In the genomic region with DNA sequence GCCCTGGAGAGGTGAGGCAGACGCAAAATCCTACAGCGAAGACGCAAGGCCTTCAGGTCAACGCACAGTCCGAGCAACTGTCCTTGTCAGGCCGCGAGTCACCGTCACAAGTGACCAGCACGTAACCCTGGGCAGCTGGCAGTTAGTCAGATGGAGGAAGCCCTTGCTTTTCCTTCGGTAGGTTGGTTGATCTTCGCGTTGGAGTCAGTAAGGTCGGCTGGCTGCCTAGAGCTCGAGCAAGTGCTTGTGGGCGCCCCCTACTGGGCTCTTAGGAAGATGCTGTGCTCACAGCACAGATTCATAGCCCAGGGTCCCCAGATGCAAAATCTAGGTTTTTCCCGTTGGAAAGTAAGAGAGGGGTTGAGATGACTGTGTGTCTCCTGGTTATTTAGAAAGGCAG, we compare ENCODE assay signal across 8 mouse cellular contexts. TPM values are rescaled to one million over a fixed set of nuclear protein-coding genes. Genes with fewer than 3 reads are reported as not detected.
DNase-seq lines count a peak whose midpoint lies in the region; ATAC-seq and TF ChIP-seq lines count a peak whose summit lies in the region.

No protein-coding gene starts in this region.

- TF ChIP-seq CTCF in C2C12 (IDR thresholded peaks at IDR 0.05; ENCODE audit: control insufficient read depth, insufficient read depth, insufficient read length): peak; percentile 39
- peak; percentile 83 for TF ChIP-seq CTCF in liver, adult 2 months (IDR thresholded peaks at IDR 0.05; ENCODE audit: low read depth, low read length)

- no peaks in the 10 kb centered on the region for H3K9me3 ChIP-seq in embryonic facial prominence, embryonic 10.5 days
- H3K9me3 ChIP-seq in heart, embryonic 11.5 days (replicated peaks; ENCODE audit: control insufficient read depth, low read length): no peaks in the 10 kb centered on the region

- peaks cover 42% of the 10 kb centered on the region for H3K27me3 ChIP-seq in C2C12 (ENCODE audit: control insufficient read depth, insufficient read depth, insufficient read length)
- H3K27me3 ChIP-seq in embryonic facial prominence, embryonic 10.5 days (replicated peaks; ENCODE audit: low read depth, poor library complexity, severe bottlenecking): peaks cover 32% of the 10 kb centered on the region
- H3K27me3 ChIP-seq in heart, embryonic 11.5 days (ENCODE audit: control insufficient read depth, insufficient read depth, low read length): peaks cover 6% of the 10 kb centered on the region
- H3K27me3 ChIP-seq in liver, adult 2 months (ENCODE audit: control insufficient read depth, insufficient read depth, low read length): no peaks in the 10 kb centered on the region
- no peaks in the 10 kb centered on the region for H3K27me3 ChIP-seq in splenic B cell, adult 2 months (ENCODE audit: control insufficient read depth, insufficient read depth, low read length, poor library complexity, severe bottlenecking)

- 13% methylated on average over 16 of the region's 16 CpGs for WGBS in embryonic facial prominence, embryonic 10.5 days
- WGBS in heart, embryonic 11.5 days (ENCODE audit: insufficient replicate concordance): 16% methylated on average over 16 of the region's 16 CpGs
- 23% methylated on average over 16 of the region's 16 CpGs for WGBS in liver, adult 2 months

- no peaks in the 10 kb centered on the region for H3K79me2 ChIP-seq in C2C12 (ENCODE audit: control insufficient read depth, insufficient read depth)
- H3K79me2 ChIP-seq in liver, adult 2 months (ENCODE audit: control insufficient read depth, insufficient read depth, low read length): no peaks in the 10 kb centered on the region

- H3K4me2 ChIP-seq in heart, embryonic 11.5 days: peak overlapping the region; percentile 51

- H3K4me3 ChIP-seq in C2C12 (ENCODE audit: insufficient read depth, poor library complexity, severe bottlenecking): no peak overlapping the region
- H3K4me3 ChIP-seq in embryonic facial prominence, embryonic 10.5 days: peak overlapping the region; percentile 27
- H3K4me3 ChIP-seq in heart, embryonic 11.5 days (ENCODE audit: low read depth, low read length): 0 out of 2 replicates have a peak overlapping the region, but pooled peaks have one; percentile 5
- no peak overlapping the region for H3K4me3 ChIP-seq in liver, adult 2 months (ENCODE audit: insufficient read depth, low read depth, low read length)

- H3K9ac ChIP-seq in heart, embryonic 11.5 days (ENCODE audit: low read depth, low read length): no peak overlapping the region
- H3K9ac ChIP-seq in liver, adult 2 months (ENCODE audit: low read depth, low read length): no peak overlapping the region

- no peak for TF ChIP-seq POLR2A in liver, adult 2 months (IDR thresholded peaks at IDR 0.05; ENCODE audit: extremely low read depth, insufficient read depth, low read length)

- H3K36me3 ChIP-seq in C2C12 (ENCODE audit: control insufficient read depth, insufficient read depth): no peaks in the 10 kb centered on the region
- no peaks in the 10 kb centered on the region for H3K36me3 ChIP-seq in embryonic facial prominence, embryonic 10.5 days (replicated peaks)
- no peaks in the 10 kb centered on the region for H3K36me3 ChIP-seq in heart, embryonic 11.5 days (ENCODE audit: control insufficient read depth, insufficient read depth, low read length)
- no peaks in the 10 kb centered on the region for H3K36me3 ChIP-seq in liver, adult 2 months (ENCODE audit: control insufficient read depth, insufficient read depth, low read length)
- H3K36me3 ChIP-seq in splenic B cell, adult 2 months (ENCODE audit: control insufficient read depth, insufficient read depth, low read length, poor library complexity, severe bottlenecking): no peaks in the 10 kb centered on the region

- DNase-seq in adrenal gland, postnatal 10 days: peak; percentile 87
- peak; percentile 82 for DNase-seq in embryonic facial prominence, embryonic 10.5 days (ENCODE audit: low spot score)
- peak; percentile 72 for DNase-seq in kidney, adult 9 months
- DNase-seq in liver, adult 2 months (ENCODE audit: extremely low read depth, low read depth, low spot score): peak; percentile 51
- peak; percentile 77 for DNase-seq in naive thymus-derived CD4-positive, alpha-beta T cell, adult 2 months (ENCODE audit: low read depth)
- DNase-seq in splenic B cell, adult 2 months (ENCODE audit: low read depth, low spot score): peak; percentile 72

- no peak overlapping the region for H3K27ac ChIP-seq in embryonic facial prominence, embryonic 10.5 days (replicated peaks)
- H3K27ac ChIP-seq in heart, embryonic 11.5 days (ENCODE audit: low read depth, low read length): no peak overlapping the region
- H3K27ac ChIP-seq in liver, adult 2 months (replicated peaks; ENCODE audit: insufficient read depth, low read depth, low read length): no peak overlapping the region

- no peak for ATAC-seq in heart, embryonic 11.5 days (replicated peaks; ENCODE audit: insufficient number of reproducible peaks, low FRiP score, low TSS enrichment)

- peaks cover 23% of the 10 kb centered on the region for H3K4me1 ChIP-seq in embryonic facial prominence, embryonic 10.5 days
- peaks cover 16% of the 10 kb centered on the region for H3K4me1 ChIP-seq in heart, embryonic 11.5 days (ENCODE audit: control insufficient read depth, insufficient read depth, low read length)
- peaks cover 2% of the 10 kb centered on the region for H3K4me1 ChIP-seq in liver, adult 2 months (ENCODE audit: control insufficient read depth, insufficient read depth, low read length)

- no peaks in the 10 kb centered on the region for H3K79me3 ChIP-seq in C2C12 (ENCODE audit: low read depth)

- no peak overlapping the region for H3ac ChIP-seq in C2C12 (ENCODE audit: control insufficient read depth, insufficient read length, low read depth)

TF ChIP-seq in C2C12, 6 proteins besides CTCF, POLR2A, EP300 and RAD21:
- TF ChIP-seq MAX (IDR thresholded peaks at IDR 0.05): no peak
- TF ChIP-seq CEBPB (IDR thresholded peaks at IDR 0.05; ENCODE audit: low read depth): no peak
TF ChIP-seq in C2C12: peak in this region for 0.

RNA-seq across cellular contexts. Expression of gene Trim67, which starts 17.2 kb away (rescaled TPM):
- polyA plus RNA-seq in C2C12 (2012; fragmentation: generic; extraction: Trizol): not detected
- 1 to 10 TPM; 2.9 to 6.5 TPM for total RNA-seq in adrenal gland, postnatal 10 days (2021)
- 0.36 and 0.51 TPM in 2 replicates for polyA plus RNA-seq in embryonic facial prominence, embryonic 10.5 days (2016; fragmentation: Nextera tagmentation; extraction: Ambion mirVana)
- 0.07 and 0.15 TPM in 2 replicates for polyA plus RNA-seq in heart, embryonic 11.5 days (2014; fragmentation: Nextera tagmentation; extraction: Ambion mirVana)
- not detected in 2 replicates for total RNA-seq in liver, adult 2 months (2014; rRNA removed)
- polyA plus RNA-seq in liver, adult 2 months (2012; rRNA removed): not detected in 2 replicates

RNA-seq across cellular contexts. Expression of gene Fam89a, which starts 24.1 kb away (rescaled TPM):
- 1.5 TPM for polyA plus RNA-seq in C2C12 (2012; fragmentation: generic; extraction: Trizol)
- 1 to 10 TPM; 3.7 to 3.9 TPM for total RNA-seq in adrenal gland, postnatal 10 days (2021)
- 6.5 and 7.6 TPM in 2 replicates for polyA plus RNA-seq in embryonic facial prominence, embryonic 10.5 days (2016; fragmentation: Nextera tagmentation; extraction: Ambion mirVana)
- 2.4 and 3.1 TPM in 2 replicates for polyA plus RNA-seq in heart, embryonic 11.5 days (2014; fragmentation: Nextera tagmentation; extraction: Ambion mirVana)
- total RNA-seq in liver, adult 2 months (2014; rRNA removed): 2.8 and 5.4 TPM in 2 replicates
- 17.4 and 40.4 TPM in 2 replicates for polyA plus RNA-seq in liver, adult 2 months (2012; rRNA removed)

RNA-seq across cellular contexts. Expression of gene Arv1, which starts 53.8 kb away (rescaled TPM):
- 11.4 TPM for polyA plus RNA-seq in C2C12 (2012; fragmentation: generic; extraction: Trizol)
- total RNA-seq in adrenal gland, postnatal 10 days (2021): 10 to 100 TPM in 1 of 2 experiments, 1 to 10 TPM in 1; 8.4 to 13.4 TPM
- 31.5 and 33.5 TPM in 2 replicates for polyA plus RNA-seq in embryonic facial prominence, embryonic 10.5 days (2016; fragmentation: Nextera tagmentation; extraction: Ambion mirVana)
- 14.7 and 20.3 TPM in 2 replicates for polyA plus RNA-seq in heart, embryonic 11.5 days (2014; fragmentation: Nextera tagmentation; extraction: Ambion mirVana)
- 1.7 and 2.6 TPM in 2 replicates for total RNA-seq in liver, adult 2 months (2014; rRNA removed)
- polyA plus RNA-seq in liver, adult 2 months (2012; rRNA removed): 4.2 and 6.8 TPM in 2 replicates

RNA-seq across cellular contexts. Expression of gene Ttc13, which starts 53.9 kb away (rescaled TPM):
- 23.0 TPM for polyA plus RNA-seq in C2C12 (2012; fragmentation: generic; extraction: Trizol)
- total RNA-seq in adrenal gland, postnatal 10 days (2021): 10 to 100 TPM; 41.8 to 47.1 TPM
- polyA plus RNA-seq in embryonic facial prominence, embryonic 10.5 days (2016; fragmentation: Nextera tagmentation; extraction: Ambion mirVana): 47.0 and 48.7 TPM in 2 replicates
- polyA plus RNA-seq in heart, embryonic 11.5 days (2014; fragmentation: Nextera tagmentation; extraction: Ambion mirVana): 39.1 and 41.4 TPM in 2 replicates
- total RNA-seq in liver, adult 2 months (2014; rRNA removed): 24.8 and 26.3 TPM in 2 replicates
- polyA plus RNA-seq in liver, adult 2 months (2012; rRNA removed): 11.8 and 12.3 TPM in 2 replicates

Comparison
In these comparisons a context has a peak if more than half of its experiments do, and no peak if none do; other contexts are left out.
1. H3K4me3 ChIP-seq: peak in embryonic facial prominence, embryonic 10.5 days (single experiment) and heart, embryonic 11.5 days (single experiment); none in C2C12 (single experiment) and liver, adult 2 months (single experiment).
2. Peak in every context shown above with its lines, with median percentiles within 50 percentile points of each other: DNase-seq.